Mouse (Mus musculus): Measurements from ENCODE around the gene Fam19a1.

Fam19a1 gene

GRCm38 (mm10) chr6:96258651-96259050, 145.7 kb downstream of the Fam19a1 start:
- no peak for DNase-seq

DNA sequence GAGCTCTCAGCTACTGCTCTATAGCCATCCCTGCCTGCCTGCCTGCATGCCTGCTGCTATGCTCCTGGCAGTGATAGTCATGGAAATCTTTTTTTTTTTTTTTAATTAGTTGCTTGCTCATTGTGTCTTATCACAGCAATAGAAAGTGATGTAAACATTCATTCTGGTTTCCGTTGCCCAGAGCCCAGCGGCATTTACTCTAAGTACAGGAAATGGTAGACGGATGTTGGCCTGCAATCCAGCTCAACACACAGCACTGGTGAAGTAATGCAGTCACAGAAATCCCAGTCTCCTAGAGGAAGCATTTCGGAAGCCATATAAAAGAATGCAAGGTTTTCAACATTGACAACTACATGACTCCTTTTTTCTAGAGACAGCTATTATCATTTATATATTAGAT, 153.5 kb downstream of the Fam19a1 start:
- no peak for DNase-seq

GRCm38 (mm10) chr6:96268788-96269187, 155.8 kb downstream of the Fam19a1 start:
- no peak for DNase-seq

DNA sequence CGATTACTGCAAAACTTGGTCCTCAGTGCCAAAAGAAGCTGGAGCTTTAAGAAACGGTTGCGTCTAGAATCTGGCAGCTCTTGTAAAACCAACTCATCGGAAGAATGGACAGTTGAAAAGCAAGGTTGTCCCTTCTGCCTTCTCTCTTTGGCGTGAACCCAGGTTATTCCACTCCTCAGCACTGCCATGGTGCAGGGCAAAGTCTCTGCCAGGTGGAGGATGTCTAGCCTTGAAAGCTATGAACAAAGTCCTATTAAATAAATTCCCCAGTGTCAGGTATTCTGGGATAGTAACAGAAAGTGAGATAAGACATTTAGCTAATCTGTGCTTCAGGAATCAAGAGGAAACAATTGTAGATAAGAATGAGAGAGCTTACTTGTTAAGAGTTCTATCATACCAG, 157.5 kb downstream of the Fam19a1 start:
- no peak for DNase-seq

DNA sequence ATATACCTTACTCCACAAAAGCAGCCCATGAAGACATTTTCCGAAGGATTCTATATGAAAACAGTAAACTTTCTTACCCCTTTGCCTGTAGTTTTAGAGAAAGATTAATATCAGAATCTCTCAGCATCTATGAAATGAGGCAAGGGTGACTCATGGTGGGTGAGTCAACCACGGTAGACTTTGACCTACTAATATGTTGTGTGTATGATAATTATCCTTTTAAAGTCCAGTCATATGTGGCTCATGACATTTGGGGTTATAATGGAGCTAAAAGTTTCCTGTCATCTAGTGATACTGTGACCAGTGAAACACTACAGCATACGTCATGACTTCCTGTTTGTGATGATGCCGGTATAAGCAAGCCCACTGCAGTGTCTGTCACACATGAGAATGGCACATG, 170.8 kb downstream of the Fam19a1 start:
- DNase-seq = no peak

DNA sequence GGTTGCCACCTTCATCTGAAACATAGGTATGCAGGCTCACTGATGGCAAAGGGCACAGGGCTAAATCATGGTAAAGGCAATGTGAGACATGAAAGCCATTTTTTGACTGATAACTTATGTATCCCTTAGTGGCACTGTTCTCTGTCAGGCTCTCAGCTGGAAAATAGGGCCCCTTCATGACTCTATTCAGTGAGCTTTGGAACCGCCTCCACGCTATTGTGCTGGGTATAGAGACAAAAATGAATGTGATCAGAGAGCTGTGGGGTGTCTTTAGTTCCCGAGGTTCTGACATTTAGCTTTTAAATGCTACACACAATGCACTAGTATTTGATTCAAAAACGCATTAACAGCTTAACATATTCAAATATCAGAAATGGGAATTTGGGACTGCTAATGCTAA, 171.6 kb downstream of the Fam19a1 start:
- DNase-seq = no peak

DNA sequence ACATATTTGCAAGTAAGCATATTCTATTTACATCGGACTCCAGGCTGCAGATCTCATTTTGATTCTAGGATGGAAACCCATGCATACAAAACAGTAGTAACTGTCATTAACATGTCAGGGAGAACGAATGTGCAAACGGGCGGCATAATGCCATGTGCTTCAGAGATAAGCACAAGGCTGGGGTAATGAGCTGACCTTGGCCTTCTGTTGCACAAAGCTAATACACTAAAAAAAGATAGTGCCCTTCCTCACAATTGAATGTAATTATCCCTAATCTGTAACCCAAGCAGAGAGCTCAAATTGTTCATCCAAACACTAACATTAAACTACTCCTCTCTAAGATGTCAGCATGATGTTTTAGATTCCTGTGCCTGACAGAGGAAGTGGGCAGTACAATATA, 173.3 kb downstream of the Fam19a1 start:
- no peak for DNase-seq

- DNase-seq = no peak
These were observed 174.4 kb downstream of the Fam19a1 start for GRCm38 (mm10) chr6:96287377-96287776.

DNA sequence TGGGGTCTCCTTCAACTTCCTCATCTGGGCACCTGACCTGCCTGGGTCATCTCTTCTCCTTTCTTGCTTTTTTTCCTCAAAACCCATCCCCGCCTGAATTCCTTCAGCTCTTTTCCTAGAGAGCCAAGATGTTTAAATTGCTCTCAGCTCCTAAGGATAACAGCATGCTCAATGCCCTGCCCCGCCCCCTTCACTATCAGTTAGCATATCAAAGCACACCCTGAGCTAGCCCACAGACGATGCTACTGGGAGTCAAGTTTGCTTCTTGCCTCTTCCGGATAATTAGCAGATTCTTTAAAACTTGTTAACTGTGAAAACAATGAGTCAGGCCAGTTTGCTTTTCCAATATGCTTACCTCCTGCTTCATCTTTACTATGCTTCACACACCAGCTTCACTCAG, 176.7 kb downstream of the Fam19a1 start:
- DNase-seq = no peak

GRCm38 (mm10) chr6:96347491-96347890, 234.5 kb downstream of the Fam19a1 start:
- DNase-seq = no peak

- DNase-seq = no peak
These were observed 236.6 kb downstream of the Fam19a1 start for GRCm38 (mm10) chr6:96349446-96350025.

- no peak for DNase-seq
These were observed 256.6 kb downstream of the Fam19a1 start for GRCm38 (mm10) chr6:96369544-96369943.

GRCm38 (mm10) chr6:96372848-96373247, 259.9 kb downstream of the Fam19a1 start:
- DNase-seq = no peak

- DNase-seq = no peak
These were observed 260.3 kb downstream of the Fam19a1 start for GRCm38 (mm10) chr6:96373274-96373673.

GRCm38 (mm10) chr6:96376773-96377172, 263.8 kb downstream of the Fam19a1 start:
- no peak for DNase-seq

- peak; percentile 5 to 14 for DNase-seq
These were observed 266.3 kb downstream of the Fam19a1 start for GRCm38 (mm10) chr6:96379229-96379628.

DNA sequence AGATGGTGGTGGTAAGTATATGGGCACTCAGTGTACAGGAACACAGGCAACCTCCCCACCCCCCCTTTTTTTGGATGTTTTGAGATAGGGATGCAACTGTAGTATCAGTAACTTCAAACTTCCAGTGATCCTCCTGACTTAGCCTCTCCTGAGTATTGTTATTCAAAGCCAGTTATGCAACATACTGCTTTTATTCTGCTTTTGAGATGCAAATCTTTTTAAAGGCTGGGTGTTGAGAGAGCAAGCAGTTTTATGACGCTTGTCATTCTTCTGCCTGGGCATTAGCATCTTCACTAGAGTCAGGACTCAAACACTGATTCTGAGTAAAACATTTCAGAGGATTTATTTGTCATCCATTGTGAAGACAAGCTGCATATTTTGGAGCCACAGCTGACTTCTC, 271.5 kb downstream of the Fam19a1 start:
- no peak for DNase-seq

GRCm38 (mm10) chr6:96418866-96419265, 305.9 kb downstream of the Fam19a1 start:
- no peak for DNase-seq

DNA sequence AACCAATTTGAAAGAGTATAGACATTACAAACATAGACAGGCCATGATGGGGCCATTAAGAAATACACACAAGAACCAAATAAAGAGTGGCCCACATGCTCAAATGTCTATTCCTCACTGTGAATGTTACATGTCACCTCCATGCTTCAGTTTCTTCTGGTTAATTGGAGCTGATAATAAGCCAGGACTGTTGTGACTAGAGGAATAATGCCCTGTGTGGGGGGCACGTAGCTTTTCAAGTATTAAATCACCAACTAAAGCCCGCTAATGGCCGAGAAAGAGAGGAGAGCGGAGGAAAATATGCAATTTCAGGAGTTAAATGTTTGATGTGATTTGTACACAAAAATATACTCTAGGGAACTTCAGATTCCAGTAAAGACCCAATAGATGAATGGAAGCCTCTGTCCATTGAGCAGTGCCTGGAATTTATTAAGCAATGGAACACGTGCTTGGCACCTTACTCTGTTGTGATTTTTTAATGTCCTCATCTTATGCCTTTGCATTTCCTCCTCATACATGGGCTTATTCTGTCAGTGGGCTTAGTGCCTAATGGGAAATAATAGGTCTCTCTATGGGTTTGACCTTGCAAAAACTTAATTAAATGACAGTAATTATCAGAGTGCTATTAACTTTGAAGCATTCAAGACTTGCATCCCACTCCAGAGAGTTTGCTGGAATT, 306.9 kb downstream of the Fam19a1 start:
- DNase-seq = no peak

GRCm38 (mm10) chr6:96420515-96420914, 307.6 kb downstream of the Fam19a1 start:
- no peak for DNase-seq

- DNase-seq = no peak
These were observed 316.4 kb downstream of the Fam19a1 start for GRCm38 (mm10) chr6:96429390-96429789.

DNA sequence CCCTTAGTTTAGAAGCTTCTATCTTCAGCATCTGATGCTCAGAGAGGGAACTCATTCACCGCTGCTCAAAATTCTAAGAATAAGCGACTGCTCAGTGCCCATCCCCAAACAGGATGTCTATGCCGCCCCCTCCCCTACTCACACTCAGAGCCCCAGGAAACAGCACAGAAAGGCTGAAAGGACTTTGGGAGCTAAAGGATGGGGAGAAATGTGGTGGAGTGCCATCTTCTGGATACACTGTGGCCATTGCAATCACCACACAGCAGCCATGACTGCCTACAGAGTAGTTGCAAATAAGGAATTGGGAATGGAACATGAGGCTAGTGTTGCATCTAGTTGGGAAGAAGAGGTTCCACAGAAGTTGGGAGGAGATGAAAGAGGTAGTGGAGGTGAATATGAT, 319.4 kb downstream of the Fam19a1 start:
- peak; percentile 23 to 28 for DNase-seq

- DNase-seq = no peak
These were observed 320.9 kb downstream of the Fam19a1 start for GRCm38 (mm10) chr6:96433896-96434295.

DNA sequence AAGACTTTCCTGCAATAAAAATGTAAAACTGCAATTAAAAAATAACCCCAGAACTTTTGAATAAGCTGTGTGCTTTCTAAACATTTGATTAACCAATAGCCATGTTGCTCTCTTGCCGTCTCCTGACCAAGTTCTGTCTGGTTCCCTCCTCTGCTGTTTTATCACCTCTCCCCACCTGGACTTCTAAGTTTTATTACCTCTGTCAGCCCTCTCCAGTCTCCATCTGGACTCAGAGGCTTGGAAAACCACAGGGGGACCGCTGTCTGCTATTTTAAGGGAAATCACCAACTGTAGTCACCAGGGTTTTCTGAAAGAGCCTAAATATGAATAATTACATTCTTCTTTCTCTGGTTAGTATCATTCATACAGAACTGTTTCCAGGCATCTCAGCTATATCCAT, 322.6 kb downstream of the Fam19a1 start:
- no peak for DNase-seq

DNA sequence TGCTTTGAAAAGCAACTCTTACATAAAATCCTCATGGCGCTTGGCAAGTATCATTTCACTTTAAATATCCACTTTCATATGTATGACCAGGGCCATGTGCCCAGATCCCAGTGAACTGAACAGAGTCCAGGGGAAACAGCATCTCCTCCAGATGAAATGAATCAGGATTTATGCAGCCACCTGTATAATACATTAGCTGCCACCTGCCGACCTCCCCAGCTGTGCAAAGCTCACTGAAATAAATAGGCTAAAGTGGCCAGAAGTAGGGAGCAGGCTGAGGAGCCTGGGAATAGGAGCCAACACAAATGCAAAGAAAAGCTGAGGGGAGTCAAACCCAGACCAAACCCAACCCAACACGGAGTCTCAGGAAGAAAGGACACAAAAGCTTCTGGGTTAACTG, 324.9 kb downstream of the Fam19a1 start:
- DNase-seq = no peak
